Mouse (Mus musculus) adrenal gland (tissue): ENCODE results near the gene Cxcr4.

Experiments used
- intact Hi-C: fragments of 180-260 bp; cut with DNase I; formaldehyde crosslinking; loops from one replicate; pipeline ENCODE4 v1.15.1; 2025
- long read RNA-seq, 2 experiments: library from polyadenylated mRNA; unstranded; transcript quantifications; one replicate each; pipeline ENCODE4 v2.0.0; 2020; ENCODE audit warnings: borderline replicate concordance in 1 of 2; ENCODE audit not compliant: insufficient replicate concordance in 1 of 2

The Cxcr4 gene
- long read RNA-seq, experiment 1 = 0 reads
- long read RNA-seq, experiment 2 = 0 reads

- intact Hi-C loops = loop anchor here (5.0 to 10.0 kb wide), 4 partner anchors 90 to 230 kb away; no protein-coding TSS in a partner anchor
Observed at GRCm38 (mm10) chr1:128592211-128592741, at the start of gene Cxcr4. Gene Cxcr4 (minus strand): TSS chr1:128592293.

- intact Hi-C loops = no loop called here
Observed at GRCm38 (mm10) chr1:128639707-128640107, 47.6 kb upstream of the Cxcr4 start.

- intact Hi-C loops = no loop called here
Observed at GRCm38 (mm10) chr1:128637230-128637740, 45.2 kb upstream of the Cxcr4 start.

GRCm38 (mm10) chr1:128636258-128637229 is 44.5 kb upstream of the Cxcr4 start:
- intact Hi-C loops = no loop called here

- intact Hi-C loops = no loop called here
Observed at GRCm38 (mm10) chr1:128633711-128634379, 41.8 kb upstream of the Cxcr4 start.

GRCm38 (mm10) chr1:128632522-128632921 is 40.4 kb upstream of the Cxcr4 start:
- intact Hi-C loops = no loop called here

GRCm38 (mm10) chr1:128626144-128626678 is 34.1 kb upstream of the Cxcr4 start:
- intact Hi-C loops = no loop called here

GRCm38 (mm10) chr1:128623594-128623887 is 31.4 kb upstream of the Cxcr4 start:
- intact Hi-C loops = no loop called here

- intact Hi-C loops = no loop called here
Observed at GRCm38 (mm10) chr1:128622867-128623593, 30.9 kb upstream of the Cxcr4 start.

GRCm38 (mm10) chr1:128617654-128618310 is 25.7 kb upstream of the Cxcr4 start:
- intact Hi-C loops = no loop called here

- intact Hi-C loops = no loop called here
Observed at GRCm38 (mm10) chr1:128616586-128616985, 24.5 kb upstream of the Cxcr4 start.

GRCm38 (mm10) chr1:128615459-128615806 is 23.3 kb upstream of the Cxcr4 start:
- intact Hi-C loops = no loop called here

GRCm38 (mm10) chr1:128614653-128615458 is 22.8 kb upstream of the Cxcr4 start:
- intact Hi-C loops = no loop called here

GRCm38 (mm10) chr1:128608119-128608518 is 16.0 kb upstream of the Cxcr4 start:
- intact Hi-C loops = no loop called here

- intact Hi-C loops = no loop called here
Observed at GRCm38 (mm10) chr1:128607423-128607822, 15.3 kb upstream of the Cxcr4 start.

- intact Hi-C loops = no loop called here
Observed at GRCm38 (mm10) chr1:128605794-128606193, 13.7 kb upstream of the Cxcr4 start.

GRCm38 (mm10) chr1:128602688-128603385 is 10.7 kb upstream of the Cxcr4 start:
- intact Hi-C loops = no loop called here

GRCm38 (mm10) chr1:128602018-128602687 is 10.1 kb upstream of the Cxcr4 start:
- intact Hi-C loops = no loop called here
